In genomic region chr5:150314582-150314981, GRCm38 (mm10) we compare ENCODE assay signal across 13 mouse cellular contexts.
"Had no signal": no experiment of that assay in that cellular context is flagged by ENCODE, and none has a peak within 500 bp of the region (broad histone marks: within the 10 kb centered on the region; RNA-seq: fewer than 3 reads in every experiment).

No protein-coding gene starts in this region.

- DNase-seq: kidney, adult 18-20 months; kidney, postnatal 14 days; lung, adult 2 months; lung, postnatal 36 days; midbrain, embryonic 14.5 days; spleen, adult 18-20 months; thymus, adult 2 months; thymus, postnatal 36 days had no signal

- H3K9me3 ChIP-seq: limb, embryonic 10.5 days; liver, embryonic 15.5 days; neural tube, embryonic 12.5 days had no signal

- ATAC-seq: lung, postnatal 0 days had no signal

- H3K4me3 ChIP-seq: limb, embryonic 10.5 days; liver, embryonic 15.5 days; neural tube, embryonic 12.5 days had no signal

- H3K27ac ChIP-seq: limb, embryonic 10.5 days; liver, embryonic 15.5 days; neural tube, embryonic 12.5 days had no signal

- H3K27me3 ChIP-seq: liver, embryonic 15.5 days; neural tube, embryonic 12.5 days had no signal

- H3K4me2 ChIP-seq: liver, embryonic 11.5 days; liver, embryonic 15.5 days; neural tube, embryonic 12.5 days had no signal

- H3K36me3 ChIP-seq: limb, embryonic 10.5 days; liver, embryonic 15.5 days had no signal

- H3K4me1 ChIP-seq: limb, embryonic 10.5 days; liver, embryonic 15.5 days; neural tube, embryonic 12.5 days had no signal

- H3K9ac ChIP-seq: liver, embryonic 15.5 days; neural tube, embryonic 12.5 days had no signal
